Mouse (Mus musculus) embryo, embryonic 10.5 days (tissue): ENCODE data around the gene H2-Q7.
"Not testable (repeated sequence)": the region's sequence is repeated elsewhere in the genome, so short reads cannot be mapped to it uniquely, and the experiment has no call there.

Experiments used
- DNase-seq: peaks from one replicate; pipeline ENCODE4 v3.0.0-alpha.2; 2015; ENCODE audit warnings: low spot score

Gene H2-Q7

GRCm38 (mm10) chr17:35437386-35437936, 1.5 kb upstream of the H2-Q7 start:
- DNase-seq, result not testable (repeated sequence)

GRCm38 (mm10) chr17:35438395-35438794, 560 bp upstream of the H2-Q7 start:
- DNase-seq, result peak; percentile 1

- DNase-seq, result peak; percentile 40
These were observed 366 bp downstream of the H2-Q7 start for GRCm38 (mm10) chr17:35439295-35439747.

DNA sequence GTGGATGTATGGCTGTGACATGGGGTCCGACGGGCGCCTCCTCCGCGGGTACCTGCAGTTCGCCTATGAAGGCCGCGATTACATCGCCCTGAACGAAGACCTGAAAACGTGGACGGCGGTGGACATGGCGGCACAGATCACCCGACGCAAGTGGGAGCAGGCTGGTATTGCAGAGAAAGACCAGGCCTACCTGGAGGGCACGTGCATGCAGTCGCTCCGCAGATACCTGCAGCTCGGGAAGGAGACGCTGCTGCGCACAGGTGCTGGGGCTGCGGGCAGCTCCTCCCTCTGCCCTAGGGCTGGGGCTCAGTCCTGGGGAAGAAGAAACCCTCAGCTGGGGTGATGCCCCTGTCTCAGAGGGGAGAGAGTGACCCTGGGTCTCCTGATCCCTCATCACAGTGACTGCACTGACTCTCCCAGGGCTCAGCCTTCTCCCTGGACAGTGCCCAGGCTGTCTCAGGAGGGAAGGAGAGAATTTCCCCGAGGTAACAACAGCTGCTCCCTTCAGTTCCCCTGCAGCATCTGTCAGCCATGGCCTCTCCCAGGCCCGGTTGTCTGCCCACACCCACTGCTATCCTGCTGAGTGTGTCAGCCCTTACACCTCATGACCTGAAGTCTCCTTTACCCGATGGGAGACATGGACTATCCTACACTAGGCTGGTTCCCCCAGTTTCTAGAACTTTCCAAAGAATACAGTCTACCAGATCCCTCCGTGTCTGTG, 1.1 kb downstream of the H2-Q7 start:
- DNase-seq, result not testable (repeated sequence)

GRCm38 (mm10) chr17:35442376-35442775, 3.4 kb downstream of the H2-Q7 start:
- DNase-seq, result not testable (repeated sequence)

- not testable (repeated sequence) for DNase-seq
These were observed 5.6 kb downstream of the H2-Q7 start for GRCm38 (mm10) chr17:35444510-35444909.

GRCm38 (mm10) chr17:35458247-35458646, 19.3 kb downstream of the H2-Q7 start:
- DNase-seq, result not testable (repeated sequence)

GRCm38 (mm10) chr17:35460513-35461341, 21.8 kb downstream of the H2-Q7 start:
- DNase-seq, result not testable (repeated sequence)

DNA sequence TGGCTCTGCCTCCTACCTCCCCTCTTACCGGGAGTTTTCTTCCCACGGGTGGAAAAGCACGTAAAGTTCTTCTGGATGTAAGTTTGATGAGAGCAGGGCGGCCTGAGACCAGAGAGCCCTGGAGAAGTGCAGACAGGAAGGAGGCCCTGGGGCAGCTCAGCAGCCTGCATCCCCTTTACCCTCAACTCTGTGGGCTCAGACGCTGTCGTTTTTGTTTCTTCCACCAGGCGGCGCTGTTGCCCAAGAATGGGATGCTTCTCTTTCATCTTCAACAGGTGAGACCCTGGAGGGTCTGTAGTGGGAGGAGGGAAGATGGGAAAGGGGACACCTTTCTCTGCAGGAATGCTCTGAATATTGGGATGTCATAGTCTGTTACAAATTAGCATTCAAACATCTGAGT, 26.7 kb downstream of the H2-Q7 start:
- peak; percentile 72 for DNase-seq

GRCm38 (mm10) chr17:35468936-35469335, 30.0 kb downstream of the H2-Q7 start:
- DNase-seq, result not testable (repeated sequence)

DNA sequence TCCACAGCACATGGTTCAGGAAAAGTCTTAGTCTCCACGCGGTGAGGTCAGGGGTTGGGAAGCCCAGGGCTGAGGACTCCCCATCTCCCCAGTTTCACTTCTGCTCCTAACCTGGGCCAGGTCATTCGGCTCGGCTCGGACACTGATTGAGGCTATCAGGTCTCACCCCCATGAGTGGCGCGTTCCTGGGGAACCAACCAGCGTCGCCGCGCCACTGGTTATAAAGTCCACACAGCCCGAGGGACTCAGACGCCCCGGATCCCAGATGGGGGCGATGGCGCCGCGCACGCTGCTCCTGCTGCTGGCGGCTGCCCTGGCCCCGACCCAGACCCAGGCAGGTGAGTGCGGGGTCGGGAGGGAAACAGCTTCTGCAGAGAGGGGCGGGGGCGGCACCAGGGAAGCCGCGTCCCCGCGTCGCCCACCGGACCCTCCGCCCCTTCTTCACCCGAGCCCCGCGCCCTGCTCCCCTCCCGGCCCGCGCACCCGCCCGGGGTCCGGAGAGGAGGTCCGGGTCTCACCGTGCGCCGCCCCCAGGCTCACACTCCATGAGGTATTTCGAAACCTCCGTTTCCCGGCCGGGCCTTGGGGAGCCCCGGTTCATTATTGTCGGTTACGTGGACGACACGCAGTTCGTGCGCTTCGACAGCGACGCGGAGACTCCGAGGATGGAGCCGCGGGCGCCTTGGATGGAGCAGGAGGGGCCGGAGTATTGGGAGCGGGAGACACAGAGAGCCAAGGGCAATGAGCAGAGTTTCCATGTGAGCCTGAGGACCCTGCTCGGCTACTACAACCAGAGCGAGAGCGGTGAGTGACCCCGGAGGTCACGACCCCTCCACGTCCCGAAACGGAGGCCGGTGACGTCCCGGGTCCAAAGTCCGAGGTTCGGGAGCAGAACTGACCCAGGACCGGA, 31.1 kb downstream of the H2-Q7 start, which contains the start of gene H2-Q10:
Gene H2-Q10, plus strand, starts transcription at position 248 of the 910 bp plus-strand sequence.
- DNase-seq, result peak; percentile 40

DNA sequence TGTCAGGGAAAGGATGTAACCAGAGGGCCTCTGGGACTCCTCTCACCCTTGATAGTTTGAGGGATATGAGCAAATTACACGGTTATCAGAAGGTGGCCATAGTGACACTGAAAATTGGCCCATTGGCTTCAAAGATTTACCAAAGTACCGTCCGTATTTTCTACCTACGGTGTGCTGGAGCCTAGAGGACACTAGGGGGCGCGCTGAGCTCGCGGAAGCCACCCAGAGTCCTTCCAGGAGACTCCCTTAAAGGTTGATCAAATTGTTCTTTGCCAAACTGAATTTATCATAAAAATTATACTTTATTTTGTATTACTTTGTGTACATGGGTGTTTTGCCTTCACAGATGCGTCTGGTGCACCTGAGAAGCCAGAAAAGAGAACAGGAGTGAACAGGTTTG, 45.1 kb downstream of the H2-Q7 start:
- DNase-seq, result peak; percentile 75

- DNase-seq, result no peak
These were observed 46.7 kb downstream of the H2-Q7 start for GRCm38 (mm10) chr17:35485702-35486101.

DNA sequence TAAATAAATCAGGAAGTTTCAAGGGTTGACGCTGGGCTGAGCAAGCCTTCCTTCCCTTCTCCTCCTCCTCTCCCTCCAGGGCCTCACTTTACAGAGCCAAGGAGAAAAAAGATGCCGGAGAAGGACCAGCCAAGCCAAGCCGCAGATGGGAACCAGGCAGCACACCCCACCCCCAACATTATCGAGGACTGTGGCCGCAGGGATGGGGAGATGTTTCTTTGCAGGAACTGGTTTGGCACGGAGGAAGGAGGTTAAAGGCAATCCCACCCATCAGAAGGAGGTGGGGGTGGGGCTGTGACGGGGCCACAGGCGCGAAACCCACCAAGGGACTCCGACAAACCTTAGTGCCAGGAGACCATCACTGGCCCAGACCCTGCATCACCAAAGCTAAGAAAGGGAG, 47.8 kb downstream of the H2-Q7 start:
- DNase-seq, result no peak

- DNase-seq, result no peak
These were observed 49.1 kb downstream of the H2-Q7 start for GRCm38 (mm10) chr17:35488041-35488440.

- DNase-seq, result no peak
These were observed 51.4 kb downstream of the H2-Q7 start for GRCm38 (mm10) chr17:35490320-35490719.
